Mouse (Mus musculus) intestine, embryonic 16.5 days (tissue): Measurements from ENCODE around the gene Stxbp1. TPM values are rescaled to one million over a fixed set of nuclear protein-coding genes. Genes with fewer than 3 reads are reported as not detected.

Source experiments
- ATAC-seq: fragments of 200-750 bp; cut with Nextera tagmentation; 2 replicates; pipeline ENCODE4 v1.8.0; 2017; ENCODE audit warnings: moderate TSS enrichment, moderate library complexity
- H3K27ac ChIP-seq: fragments of 300-500 bp; sonication (generic); 2 replicates; pipeline ENCODE4 v1.5.1; 2014; ENCODE audit warnings: mild to moderate bottlenecking, low read length
- H3K27me3 ChIP-seq: fragments of 300-500 bp; sonication (generic); replicated peaks from 2 replicates; pipeline ENCODE4 v1.6.1; 2014; ENCODE audit warnings: low read length, control low read depth, mixed read lengths; ENCODE audit not compliant: control insufficient read depth, insufficient read depth
- H3K36me3 ChIP-seq: fragments of 300-500 bp; sonication (generic); 2 replicates; pipeline ENCODE4 v1.6.1; 2014; ENCODE audit warnings: low read length, control low read depth; ENCODE audit not compliant: control insufficient read depth, insufficient read depth
- H3K4me1 ChIP-seq: fragments of 300-500 bp; sonication (generic); 2 replicates; pipeline ENCODE4 v1.6.1; 2014; ENCODE audit warnings: low read length, control low read depth, mixed read lengths; ENCODE audit not compliant: control insufficient read depth, insufficient read depth
- H3K4me2 ChIP-seq: fragments of 300-500 bp; sonication (generic); 2 replicates; pipeline ENCODE4 v1.6.1; 2014; ENCODE audit warnings: low read depth, low read length, control low read depth
- H3K4me3 ChIP-seq: fragments of 300-500 bp; sonication (generic); 2 replicates; pipeline ENCODE4 v1.5.1; 2014; ENCODE audit warnings: mild to moderate bottlenecking, low read length
- H3K9ac ChIP-seq: fragments of 300-500 bp; sonication (generic); 2 replicates; pipeline ENCODE4 v1.6.1; 2014; ENCODE audit warnings: low read depth, low read length
- H3K9me3 ChIP-seq: fragments of 300-500 bp; sonication (generic); 2 replicates; pipeline ENCODE4 v1.6.1; 2016; ENCODE audit warnings: low read length, control low read depth; ENCODE audit not compliant: control insufficient read depth
- WGBS: fragments of 180-500 bp; shearing (Covaris S2); extraction: QIAGEN DNeasy Blood & Tissue Kit; methylation state at CpG from one replicate; pipeline ENCODE4 v1.1.7; 2014; 5-methylcytosine and 5-hydroxymethylcytosine counted together
- polyA plus RNA-seq: library from polyadenylated mRNA; unstranded; fragments of >200 nt; fragmentation: Nextera tagmentation; extraction: Ambion mirVana; gene quantifications from 2 replicates; pipeline ENCODE4 v1.2.1, GENCODE M21; 2015

Stxbp1 gene
- polyA plus RNA-seq, 1 experiment from 2014 or later, result 18.1 TPM

DNA sequence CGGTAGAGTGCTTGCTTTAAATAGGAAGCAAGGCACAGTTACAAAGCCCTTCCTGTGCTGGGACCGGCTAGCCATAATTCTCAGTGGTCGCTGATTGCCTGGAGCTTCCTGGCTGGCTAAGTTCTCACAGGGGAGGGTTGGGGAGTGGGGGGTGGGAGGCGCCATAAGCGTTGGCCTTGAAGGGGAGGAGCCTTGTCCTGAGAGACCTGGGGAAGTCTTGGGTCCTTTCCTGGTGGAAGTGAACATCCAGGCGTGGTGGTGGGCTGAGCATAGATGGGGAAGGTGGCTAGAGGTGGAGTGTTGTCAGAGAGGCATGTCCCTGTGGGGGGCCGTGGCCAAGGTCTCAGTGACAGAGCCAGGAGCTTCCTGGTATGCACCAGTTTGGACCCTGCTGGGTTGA lies 37.7 kb upstream of the Stxbp1 start:
- H3K9ac ChIP-seq, result peak overlapping the region; percentile 33; the same call in 1 of the 2 replicates
- H3K4me3 ChIP-seq, result no peak overlapping the region
- no peaks in the 10 kb centered on the region for H3K27me3 ChIP-seq
- no peaks in the 10 kb centered on the region for H3K9me3 ChIP-seq
- 0 out of 2 replicates have a peak overlapping the region, but pooled peaks have one; percentile 25 for H3K4me2 ChIP-seq
- 20% methylated on average over 7 of the region's 7 CpGs for WGBS
- peak overlapping the region; percentile 50; the same call in 1 of the 2 replicates for H3K27ac ChIP-seq
- H3K36me3 ChIP-seq, result no peaks in the 10 kb centered on the region
- peaks cover 69% of the 10 kb centered on the region for H3K4me1 ChIP-seq
- no peak for ATAC-seq

DNA sequence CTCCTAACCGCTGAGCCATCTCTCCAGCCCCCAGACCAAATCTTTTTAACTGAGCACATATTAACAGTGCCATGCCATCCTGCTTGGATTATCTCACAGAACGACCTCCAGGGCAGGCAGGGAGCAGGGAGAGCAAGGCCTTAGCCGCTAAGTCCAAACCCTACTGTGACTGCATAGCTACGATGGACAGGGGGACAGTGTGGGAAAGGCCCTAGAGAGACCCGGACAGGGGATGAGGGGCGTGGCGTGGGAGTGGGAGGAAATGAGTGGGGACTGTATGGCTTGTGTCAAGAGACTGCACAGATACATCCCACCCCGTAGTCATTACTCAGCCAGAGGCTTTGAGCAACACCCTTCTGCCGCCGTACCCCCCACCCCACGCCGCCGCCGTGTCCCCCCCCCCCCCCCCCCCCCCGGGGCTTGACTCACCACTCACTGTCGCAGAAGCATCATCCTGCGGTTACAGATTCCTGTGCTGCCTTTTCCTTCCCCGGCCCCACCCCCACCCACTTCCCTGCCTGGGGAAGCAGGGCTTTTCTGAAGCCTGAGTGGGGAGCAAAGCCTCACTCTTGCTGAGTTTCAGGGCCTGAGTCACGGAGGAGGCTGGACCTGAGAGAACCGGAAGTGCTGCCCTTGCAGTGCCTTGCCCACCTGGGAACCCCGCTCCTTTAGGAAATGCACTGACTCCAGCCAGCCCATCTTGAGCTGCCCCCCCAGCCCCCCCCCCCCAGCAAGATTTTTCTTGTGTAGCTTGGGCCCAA lies 35.4 kb upstream of the Stxbp1 start:
- H3K4me2 ChIP-seq, result peak overlapping the region; percentile 8; the same call in 1 of the 2 replicates
- peak; percentile 37 for ATAC-seq
- no peaks in the 10 kb centered on the region for H3K9me3 ChIP-seq
- no peak overlapping the region; the same call in 1 of the 2 replicates for H3K4me3 ChIP-seq
- 32% methylated on average over 19 of the region's 21 CpGs for WGBS
- H3K36me3 ChIP-seq, result no peaks in the 10 kb centered on the region
- no peaks in the 10 kb centered on the region for H3K27me3 ChIP-seq
- peaks cover 74% of the 10 kb centered on the region for H3K4me1 ChIP-seq
- H3K27ac ChIP-seq, result peak overlapping the region; percentile 78
- peak overlapping the region; percentile 14; the same call in 1 of the 2 replicates for H3K9ac ChIP-seq

DNA sequence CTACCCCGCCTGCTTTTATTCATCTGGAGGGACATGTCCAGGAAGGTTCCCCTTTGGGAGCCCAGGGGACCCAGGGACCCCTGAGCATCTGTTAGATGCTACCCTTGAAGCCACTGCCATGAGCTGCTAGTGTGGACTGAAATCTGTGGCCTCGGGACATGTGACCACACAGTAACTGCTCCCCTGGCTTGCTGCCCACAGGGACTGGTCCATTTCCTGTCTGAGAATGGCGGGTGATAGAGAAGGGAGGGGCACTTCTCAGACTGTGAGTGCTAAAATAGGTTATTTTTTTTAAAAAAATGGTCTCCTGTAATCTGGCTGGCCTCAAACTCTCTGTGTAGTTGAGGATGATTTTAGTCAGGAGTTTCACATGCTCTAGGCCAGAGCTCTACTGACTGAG lies 34.7 kb upstream of the Stxbp1 start:
- H3K9me3 ChIP-seq, result no peaks in the 10 kb centered on the region
- H3K9ac ChIP-seq, result peak overlapping the region; percentile 14; the same call in 1 of the 2 replicates
- H3K27ac ChIP-seq, result peak overlapping the region; percentile 78
- 18% methylated on average over 3 of the region's 3 CpGs for WGBS
- no peaks in the 10 kb centered on the region for H3K27me3 ChIP-seq
- no peak overlapping the region for H3K4me2 ChIP-seq
- no peaks in the 10 kb centered on the region for H3K36me3 ChIP-seq
- H3K4me3 ChIP-seq, result no peak overlapping the region
- peak; percentile 63 for ATAC-seq
- H3K4me1 ChIP-seq, result peaks cover 75% of the 10 kb centered on the region

DNA sequence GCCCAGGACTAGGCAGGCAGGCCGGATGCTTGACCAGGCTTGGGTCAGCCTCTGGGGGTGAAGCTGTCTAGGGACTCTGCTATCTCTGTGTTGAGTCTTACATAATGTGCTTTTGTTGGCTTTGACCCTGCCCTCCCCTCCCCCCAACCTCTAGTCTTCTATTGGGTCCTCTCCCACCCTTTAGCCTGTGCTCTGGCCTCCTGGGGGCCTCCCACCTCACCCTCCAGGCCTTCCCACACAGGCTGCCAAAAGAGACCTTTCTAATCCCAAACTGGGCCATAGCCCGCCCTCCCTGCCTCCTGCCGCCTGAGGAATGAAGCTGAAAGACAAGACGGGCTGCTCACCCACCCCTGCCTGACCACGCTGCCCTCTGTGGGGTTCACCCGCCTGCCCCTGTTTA lies 34.0 kb upstream of the Stxbp1 start:
- Histone ChIP-seq H3K4me2 (no peak overlapping the region), H3K27me3 (no peaks in the 10 kb centered on the region), H3K36me3 (no peaks in the 10 kb centered on the region), H3K27ac (peak overlapping the region; percentile 78), H3K4me3 (no peak overlapping the region), H3K9ac (peak overlapping the region; percentile 14), H3K4me1 (peaks cover 75% of the 10 kb centered on the region), H3K9me3 (no peaks in the 10 kb centered on the region)
- ATAC-seq, result no peak
- 48% methylated on average over 6 of the region's 6 CpGs for WGBS

DNA sequence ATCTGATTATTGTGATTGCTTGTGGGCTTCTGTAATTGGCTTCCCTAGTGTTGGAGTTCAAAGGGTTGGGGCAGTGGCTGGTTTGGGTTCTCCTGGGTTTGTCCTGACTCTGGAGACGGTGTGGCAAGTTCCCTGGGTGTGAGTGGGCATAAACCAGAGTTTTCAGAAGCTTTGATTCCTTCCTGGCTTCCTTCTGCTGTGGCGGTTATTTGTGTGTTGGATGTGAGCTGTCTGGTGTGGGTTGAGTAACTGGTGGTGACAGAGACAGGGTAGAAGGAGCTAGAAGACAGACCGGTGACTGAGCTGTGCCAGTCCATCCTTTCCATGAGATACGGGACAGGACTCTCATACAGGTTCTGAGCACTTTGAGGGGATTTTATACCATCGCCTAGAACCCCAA lies 32.5 kb upstream of the Stxbp1 start:
- 0 out of 2 replicates have a peak overlapping the region, but pooled peaks have one; percentile 2 for H3K4me2 ChIP-seq
- ATAC-seq, result no peak
- H3K9ac ChIP-seq, result no peak overlapping the region
- H3K4me1 ChIP-seq, result peaks cover 74% of the 10 kb centered on the region
- no peaks in the 10 kb centered on the region for H3K9me3 ChIP-seq
- H3K27me3 ChIP-seq, result no peaks in the 10 kb centered on the region
- H3K4me3 ChIP-seq, result no peak overlapping the region
- no peaks in the 10 kb centered on the region for H3K36me3 ChIP-seq
- H3K27ac ChIP-seq, result 0 out of 2 replicates have a peak overlapping the region, but pooled peaks have one; percentile 17
- 77% methylated on average over 5 of the region's 5 CpGs for WGBS

DNA sequence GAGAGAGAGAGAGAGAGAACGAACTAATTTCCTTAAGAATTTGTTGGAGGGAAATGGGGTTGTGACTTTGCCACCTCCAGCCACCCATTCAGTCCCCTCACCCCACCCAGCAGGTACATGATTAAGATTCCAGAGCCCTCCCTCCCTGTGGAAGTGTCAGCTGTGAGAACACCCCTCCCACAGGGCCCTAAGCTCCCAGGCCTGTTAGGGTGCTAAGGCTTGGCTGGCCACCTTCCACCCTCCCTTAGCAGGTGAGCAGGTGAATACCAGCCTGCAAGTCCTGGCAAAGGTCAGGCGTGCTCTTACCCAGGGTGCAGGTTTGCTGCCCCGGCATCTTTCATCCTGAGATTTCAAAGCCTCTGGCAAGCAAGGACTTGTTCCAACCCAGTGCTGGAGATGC lies 31.4 kb upstream of the Stxbp1 start:
- 56% methylated on average over 3 of the region's 3 CpGs for WGBS
- no peaks in the 10 kb centered on the region for H3K27me3 ChIP-seq
- H3K9ac ChIP-seq, result peak overlapping the region; percentile 88
- peak overlapping the region; percentile 78 for H3K4me2 ChIP-seq
- H3K27ac ChIP-seq, result no peak overlapping the region
- no peaks in the 10 kb centered on the region for H3K9me3 ChIP-seq
- no peak for ATAC-seq
- H3K4me3 ChIP-seq, result peak overlapping the region; percentile 83
- H3K36me3 ChIP-seq, result no peaks in the 10 kb centered on the region
- H3K4me1 ChIP-seq, result peaks cover 77% of the 10 kb centered on the region

DNA sequence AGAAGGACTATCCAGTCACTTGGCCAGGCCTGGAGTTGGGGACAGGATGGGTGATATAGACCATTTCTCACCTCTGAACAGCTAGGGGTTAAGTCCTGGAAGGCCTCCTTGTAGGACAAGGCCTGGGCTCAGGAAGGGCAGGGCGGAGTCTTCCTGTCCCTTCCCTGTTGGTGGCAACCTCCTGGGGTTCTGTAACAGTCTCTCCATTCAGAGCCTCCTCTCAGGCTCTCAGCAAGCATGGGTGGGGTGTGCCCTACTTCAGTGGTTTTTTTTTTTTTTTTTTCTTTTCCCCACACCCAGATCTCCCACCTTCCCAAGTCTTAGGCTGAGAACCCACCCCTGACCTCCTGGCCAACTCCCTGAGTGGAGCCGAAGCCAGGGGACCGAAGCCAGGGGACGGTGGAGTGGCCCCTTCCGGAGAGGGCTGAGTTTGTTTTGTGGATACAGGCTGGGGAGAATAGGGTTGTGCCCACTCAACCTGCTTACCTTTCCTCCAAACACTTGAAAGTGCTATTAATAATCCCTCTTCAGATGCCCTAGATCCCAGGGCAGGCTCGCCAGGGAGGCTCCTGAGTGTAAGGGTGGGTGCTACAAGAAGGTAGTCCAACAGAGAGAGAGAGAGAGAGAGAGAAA lies 30.8 kb upstream of the Stxbp1 start:
- Histone ChIP-seq H3K4me3 (peak overlapping the region; percentile 83), H3K36me3 (no peaks in the 10 kb centered on the region), H3K27ac (peak overlapping the region; percentile 77), H3K9me3 (no peaks in the 10 kb centered on the region), H3K4me1 (peaks cover 76% of the 10 kb centered on the region), H3K4me2 (peak overlapping the region; percentile 78), H3K27me3 (no peaks in the 10 kb centered on the region), H3K9ac (peak overlapping the region; percentile 88)
- ATAC-seq, result no peak
- WGBS, result 36% methylated on average over 6 of the region's 6 CpGs

DNA sequence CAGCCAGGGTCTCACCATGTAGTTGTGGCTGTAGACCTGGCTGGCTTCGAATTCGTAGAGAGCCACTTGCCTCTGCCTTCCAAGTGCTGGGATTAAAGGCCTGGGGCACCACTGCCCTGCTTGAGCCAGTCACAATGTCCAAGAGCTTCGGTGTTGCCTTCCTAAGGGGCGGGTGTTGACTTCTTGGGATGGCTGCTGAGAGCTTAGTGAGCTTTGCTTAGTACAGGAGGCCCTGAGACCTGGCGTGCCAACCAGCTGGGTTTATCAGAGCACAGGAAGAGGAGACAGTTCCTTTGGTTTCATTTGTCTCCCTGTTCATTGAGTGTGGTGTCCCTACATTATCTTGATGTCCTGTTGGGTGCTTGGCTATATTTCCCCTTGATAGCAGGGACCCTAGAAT lies 30.3 kb upstream of the Stxbp1 start:
- no peaks in the 10 kb centered on the region for H3K27me3 ChIP-seq
- WGBS, result 24% methylated on average over 5 of the region's 5 CpGs
- H3K4me1 ChIP-seq, result peaks cover 70% of the 10 kb centered on the region
- no peaks in the 10 kb centered on the region for H3K36me3 ChIP-seq
- peak overlapping the region; percentile 83 for H3K4me3 ChIP-seq
- peak overlapping the region; percentile 88 for H3K9ac ChIP-seq
- H3K27ac ChIP-seq, result peak overlapping the region; percentile 77
- H3K4me2 ChIP-seq, result peak overlapping the region; percentile 78
- no peak for ATAC-seq
- H3K9me3 ChIP-seq, result no peaks in the 10 kb centered on the region

DNA sequence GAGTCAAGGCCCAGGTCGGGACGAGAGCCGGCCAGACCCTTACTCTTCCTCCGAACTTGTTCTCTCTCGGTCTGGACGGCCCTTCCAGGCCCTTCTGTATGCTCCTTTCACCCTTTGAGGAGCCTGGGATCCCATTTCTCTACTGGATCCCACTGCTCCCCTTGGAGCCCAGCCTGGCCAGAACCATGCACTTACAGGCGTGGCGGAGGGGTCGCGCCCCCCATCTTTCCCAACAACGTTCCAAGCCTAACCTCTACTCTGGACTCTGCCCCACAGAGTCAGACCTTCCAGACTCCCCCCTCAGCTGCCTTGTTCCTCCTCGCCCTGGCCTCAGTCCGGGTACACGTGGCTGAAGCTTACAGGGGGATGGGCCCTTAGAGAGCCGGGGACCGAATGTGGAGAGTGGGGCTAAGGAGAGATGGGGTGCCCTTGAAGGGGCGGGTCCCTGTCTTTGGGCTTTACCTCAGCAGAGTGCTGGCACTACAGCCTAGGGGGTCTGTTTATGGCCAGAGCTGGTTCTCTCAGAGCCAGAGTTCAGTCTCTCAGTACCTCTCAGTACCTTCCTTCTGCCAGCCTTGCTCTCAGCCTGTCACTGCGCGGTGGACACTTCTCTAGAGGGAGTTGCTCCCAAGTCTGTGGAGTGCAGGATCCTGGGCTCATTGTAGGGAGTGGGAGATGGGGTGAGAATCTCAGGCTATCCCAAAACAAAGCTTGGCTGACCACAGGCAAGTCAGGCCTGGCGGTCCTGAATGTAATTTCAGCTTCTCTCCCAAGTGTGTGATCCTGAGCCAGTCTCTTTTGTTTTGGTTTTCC lies 29.7 kb upstream of the Stxbp1 start:
- Histone ChIP-seq H3K4me3 (peak overlapping the region; percentile 83), H3K27me3 (no peaks in the 10 kb centered on the region), H3K9ac (peak overlapping the region; percentile 88), H3K36me3 (no peaks in the 10 kb centered on the region), H3K27ac (peak overlapping the region; percentile 77), H3K4me1 (peaks cover 64% of the 10 kb centered on the region), H3K9me3 (no peaks in the 10 kb centered on the region), H3K4me2 (peak overlapping the region; percentile 78)
- 2% methylated on average over 20 of the region's 20 CpGs for WGBS
- peak; percentile 38 for ATAC-seq
